Mouse (Mus musculus) thymus, adult 2 months (tissue): ENCODE measurements around the gene Hs3st6.

Experiments
- CTCF ChIP-seq: fragments of 200-500 bp; IDR thresholded peaks from 2 replicates; pipeline ENCODE4 v1.5.1; 2012; ENCODE audit warnings: mild to moderate bottlenecking, control low read depth, low read length, moderate library complexity, borderline replicate concordance; ENCODE audit not compliant: control insufficient read depth, poor library complexity, insufficient read depth; ENCODE audit errors: extremely low read depth
- POLR2A ChIP-seq: fragments of 200-500 bp; IDR thresholded peaks from 2 replicates; pipeline ENCODE4 v1.6.1; 2012; ENCODE audit warnings: mild to moderate bottlenecking, low read length, control low read depth, moderate library complexity; ENCODE audit not compliant: control insufficient read depth, poor library complexity, insufficient read depth; ENCODE audit errors: extremely low read depth

DNA sequence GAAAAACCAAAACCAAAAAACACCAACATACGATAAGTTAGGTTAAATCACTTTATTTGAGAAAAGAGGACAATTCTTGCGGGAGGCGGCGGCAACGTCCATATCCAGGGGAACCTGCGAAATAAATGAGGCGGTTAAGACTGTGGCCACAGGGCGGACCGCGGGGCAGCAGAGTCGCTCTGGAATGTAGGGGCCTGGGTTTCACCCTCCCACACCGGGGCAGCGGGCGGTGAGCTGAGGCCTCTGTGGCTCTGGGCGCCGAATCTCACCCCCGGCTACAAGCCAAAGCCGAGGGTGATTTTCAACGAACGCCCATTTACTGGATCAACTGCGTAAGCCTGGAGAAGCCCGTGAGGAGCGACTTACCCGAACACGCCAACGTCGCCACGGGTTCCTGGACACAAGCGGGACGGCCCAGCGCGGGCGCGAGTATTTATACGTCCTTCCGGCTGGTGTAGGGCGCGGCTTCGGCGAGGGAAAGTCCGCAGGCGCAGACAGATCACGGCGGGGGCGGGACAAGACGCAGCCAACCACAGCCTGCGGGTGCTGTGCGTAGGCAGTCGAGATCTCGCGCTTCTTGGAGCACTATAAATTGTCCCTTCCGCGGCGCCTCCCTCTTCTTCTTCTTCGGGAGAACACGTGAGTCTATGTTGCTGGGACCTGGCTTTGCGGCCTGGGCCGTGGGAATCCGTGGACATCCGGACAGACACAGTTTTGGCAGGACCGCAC, 33.1 kb upstream of the Hs3st6 start:
- TF ChIP-seq CTCF (no peak), POLR2A (peak; percentile 93)
